Mouse (Mus musculus): ENCODE measurements around the gene Hist1h4c.

The Hist1h4c gene
- long read RNA-seq, experiment 1, partial matches to known transcripts, result 0 of 2 reads
- long read RNA-seq, experiment 1, other reads (novel, unspliced or antisense), result 0 of 2 reads
- long read RNA-seq, experiment 2, transcript Hist1h4c-201 (1 exons, 820 nt), result major isoform, 6 of 6 reads
- long read RNA-seq, experiment 2, partial matches to known transcripts, result 0 of 6 reads
- long read RNA-seq, experiment 2, other reads (novel, unspliced or antisense), result 0 of 6 reads

- intact Hi-C loops (cut with DNase I), result loop anchor here (1.0 kb wide), 1 partner anchor 13 kb away; no protein-coding TSS in a partner anchor
Observed at GRCm38 (mm10) chr13:23698300-23698693, at the start of gene Hist1h4c. Gene Hist1h4c (minus strand): TSS chr13:23698454.

GRCm38 (mm10) chr13:23747892-23748288 is 49.6 kb upstream of the Hist1h4c start:
- intact Hi-C loops (cut with DNase I), result loop anchor here (5.0 to 10.0 kb wide), 2 partner anchors 323 to 1706 kb away; partner anchors contain the start of genes Abt1, Hist1h2ag, Hist1h2bj and Hist1h4i

- intact Hi-C loops (cut with DNase I), result loop anchor here (5.0 to 10.0 kb wide), 2 partner anchors 322 to 1705 kb away; partner anchors contain the start of genes Abt1, Hist1h2ag, Hist1h2bj and Hist1h4i
Observed at GRCm38 (mm10) chr13:23747081-23747891, 49.0 kb upstream of the Hist1h4c start.

GRCm38 (mm10) chr13:23746201-23747080 is 48.2 kb upstream of the Hist1h4c start, which contains the start of gene Hist1h2bb:
Gene Hist1h2bb (plus strand): TSS chr13:23746734.
- intact Hi-C loops (cut with DNase I), result loop anchor here (5.0 to 10.0 kb wide), 2 partner anchors 322 to 1704 kb away; partner anchors contain the start of genes Abt1, Hist1h2ag, Hist1h2bj and Hist1h4i

GRCm38 (mm10) chr13:23745381-23746161 is 47.3 kb upstream of the Hist1h4c start, which contains the start of gene Hist1h3c:
Gene Hist1h3c (minus strand): TSS chr13:23745602.
- intact Hi-C loops (cut with DNase I), result loop anchor here (5.0 to 10.0 kb wide), 2 partner anchors 321 to 1703 kb away; partner anchors contain the start of genes Abt1, Hist1h2ag, Hist1h2bj and Hist1h4i

GRCm38 (mm10) chr13:23744421-23745380 is 46.4 kb upstream of the Hist1h4c start:
- intact Hi-C loops (cut with DNase I), result loop anchor here (5.0 to 10.0 kb wide), 2 partner anchors 320 to 1702 kb away; partner anchors contain the start of genes Abt1, Hist1h2ag, Hist1h2bj and Hist1h4i

- intact Hi-C loops (cut with DNase I), result loop anchor here (10.0 kb wide), 1 partner anchor 319 kb away; the partner anchor contains the start of gene Abt1
Observed at GRCm38 (mm10) chr13:23743963-23744362, 45.7 kb upstream of the Hist1h4c start.

- intact Hi-C loops (cut with DNase I), result loop anchor here (10.0 kb wide), 1 partner anchor 318 kb away; the partner anchor contains the start of gene Abt1
Observed at GRCm38 (mm10) chr13:23743215-23743614, 45.0 kb upstream of the Hist1h4c start.

GRCm38 (mm10) chr13:23742007-23742406 is 43.8 kb upstream of the Hist1h4c start:
- intact Hi-C loops (cut with DNase I), result loop anchor here (10.0 kb wide), 1 partner anchor 317 kb away; the partner anchor contains the start of gene Abt1

GRCm38 (mm10) chr13:23740910-23741309 is 42.7 kb upstream of the Hist1h4c start:
- intact Hi-C loops (cut with DNase I), result loop anchor here (10.0 kb wide), 1 partner anchor 316 kb away; the partner anchor contains the start of gene Abt1

- intact Hi-C loops (cut with DNase I), result loop anchor here (10.0 kb wide), 1 partner anchor 316 kb away; the partner anchor contains the start of gene Abt1
Observed at GRCm38 (mm10) chr13:23740256-23740840, 42.1 kb upstream of the Hist1h4c start.

GRCm38 (mm10) chr13:23739922-23740252 is 41.6 kb upstream of the Hist1h4c start:
- intact Hi-C loops (cut with DNase I), result loop anchor here (10.0 kb wide), 2 partner anchors 55 to 315 kb away; partner anchors contain the start of genes Abt1, Hist1h2ac and Hist1h2bc

GRCm38 (mm10) chr13:23739069-23739921 is 41.0 kb upstream of the Hist1h4c start:
- intact Hi-C loops (cut with DNase I), result loop anchor here (10.0 kb wide), 1 partner anchor 54 kb away; the partner anchor contains the start of genes Hist1h2ac and Hist1h2bc

- intact Hi-C loops (cut with DNase I), result loop anchor here (10.0 kb wide), 1 partner anchor 54 kb away; the partner anchor contains the start of genes Hist1h2ac and Hist1h2bc
Observed at GRCm38 (mm10) chr13:23738677-23739068, 40.4 kb upstream of the Hist1h4c start, which contains the start of gene Hist1h1c. Gene Hist1h1c (plus strand): TSS chr13:23738808.

- intact Hi-C loops (cut with DNase I), result loop anchor here (10.0 kb wide), 1 partner anchor 53 kb away; the partner anchor contains the start of genes Hist1h2ac and Hist1h2bc
Observed at GRCm38 (mm10) chr13:23738041-23738440, 39.8 kb upstream of the Hist1h4c start.

GRCm38 (mm10) chr13:23737091-23737490 is 38.8 kb upstream of the Hist1h4c start:
- intact Hi-C loops (cut with DNase I), result loop anchor here (10.0 kb wide), 1 partner anchor 52 kb away; the partner anchor contains the start of genes Hist1h2ac and Hist1h2bc
